Mouse (Mus musculus) heart, adult 2 months (tissue): ENCODE data around the gene Cyp26b1. TPM values are rescaled to one million over a fixed set of nuclear protein-coding genes. Genes with fewer than 3 reads are reported as not detected.
"Not testable (repeated sequence)": the region's sequence is repeated elsewhere in the genome, so short reads cannot be mapped to it uniquely, and the experiment has no call there.

Source experiments
- DNase-seq, 2 experiments: peaks; one replicate each; pipeline ENCODE4 v3.0.0; 2021
- H3K27ac ChIP-seq: fragments of 200-600 bp; 2 replicates; pipeline ENCODE4 v1.8.1; 2022
- H3K27me3 ChIP-seq: fragments of 200-500 bp; 2 replicates; pipeline ENCODE4 v1.6.1; 2012; ENCODE audit warnings: mild to moderate bottlenecking, low read length, inconsistent platforms, mixed read lengths; ENCODE audit not compliant: control insufficient read depth, insufficient read depth
- H3K36me3 ChIP-seq: fragments of 200-500 bp; 2 replicates; pipeline ENCODE4 v1.6.1; 2012; ENCODE audit warnings: low read length, inconsistent platforms; ENCODE audit not compliant: control insufficient read depth, insufficient read depth
- H3K4me1 ChIP-seq: fragments of 200-500 bp; 2 replicates; pipeline ENCODE4 v1.6.1; 2011; ENCODE audit warnings: low read length; ENCODE audit not compliant: control insufficient read depth, insufficient read depth
- H3K4me3 ChIP-seq: fragments of 200-600 bp; 2 replicates; pipeline ENCODE4 v1.8.1; 2022
- H3K79me2 ChIP-seq: fragments of 200-500 bp; replicated peaks from 2 replicates; pipeline ENCODE4 v1.6.1; 2012; ENCODE audit warnings: mild to moderate bottlenecking, inconsistent platforms, low read length, moderate library complexity, mixed read lengths; ENCODE audit not compliant: control insufficient read depth, insufficient read depth
- H3K9ac ChIP-seq: fragments of 200-500 bp; 2 replicates; pipeline ENCODE4 v1.6.1; 2012; ENCODE audit warnings: low read depth, mild to moderate bottlenecking, control low read depth, inconsistent platforms, low read length, mixed read lengths
- CTCF ChIP-seq: fragments of 200-600 bp; IDR thresholded peaks from 2 replicates; pipeline ENCODE4 v1.8.1; 2022; ENCODE audit warnings: antibody characterized with exemption, mild to moderate bottlenecking, moderate library complexity
- EP300 ChIP-seq: fragments of 200-500 bp; IDR thresholded peaks from 2 replicates; pipeline ENCODE4 v1.6.1; 2011; ENCODE audit warnings: low read depth, low read length, control low read depth; ENCODE audit not compliant: insufficient read depth
- POLR2A ChIP-seq: fragments of 200-500 bp; IDR thresholded peaks from 2 replicates; pipeline ENCODE4 v1.6.1; 2011; ENCODE audit warnings: mild to moderate bottlenecking, low read depth, low read length, control low read depth; ENCODE audit not compliant: insufficient read depth
- WGBS: fragments of 180-500 bp; shearing (Covaris S2); methylation state at CpG from one replicate; pipeline ENCODE4 v1.1.7; 2018; 5-methylcytosine and 5-hydroxymethylcytosine counted together
- intact Hi-C: fragments of 180-260 bp; cut with DNase I; formaldehyde crosslinking; loops from one replicate; pipeline ENCODE4 v1.15.1; 2025
- polyA plus RNA-seq: library from polyadenylated mRNA; depleted of rRNA; stranded (reverse); fragments of >200 nt; gene quantifications from 2 replicates; pipeline ENCODE4 v1.2.3, GENCODE M21; 2012
- total RNA-seq, 2 experiments: library from RNA; stranded (reverse); gene quantifications; 2 replicates each; pipeline ENCODE4 v1.2.3; 2021

Gene Cyp26b1
- total and polyA plus RNA-seq, 3 experiments = 1.8 to 41.4 (median 17.1) TPM

DNA sequence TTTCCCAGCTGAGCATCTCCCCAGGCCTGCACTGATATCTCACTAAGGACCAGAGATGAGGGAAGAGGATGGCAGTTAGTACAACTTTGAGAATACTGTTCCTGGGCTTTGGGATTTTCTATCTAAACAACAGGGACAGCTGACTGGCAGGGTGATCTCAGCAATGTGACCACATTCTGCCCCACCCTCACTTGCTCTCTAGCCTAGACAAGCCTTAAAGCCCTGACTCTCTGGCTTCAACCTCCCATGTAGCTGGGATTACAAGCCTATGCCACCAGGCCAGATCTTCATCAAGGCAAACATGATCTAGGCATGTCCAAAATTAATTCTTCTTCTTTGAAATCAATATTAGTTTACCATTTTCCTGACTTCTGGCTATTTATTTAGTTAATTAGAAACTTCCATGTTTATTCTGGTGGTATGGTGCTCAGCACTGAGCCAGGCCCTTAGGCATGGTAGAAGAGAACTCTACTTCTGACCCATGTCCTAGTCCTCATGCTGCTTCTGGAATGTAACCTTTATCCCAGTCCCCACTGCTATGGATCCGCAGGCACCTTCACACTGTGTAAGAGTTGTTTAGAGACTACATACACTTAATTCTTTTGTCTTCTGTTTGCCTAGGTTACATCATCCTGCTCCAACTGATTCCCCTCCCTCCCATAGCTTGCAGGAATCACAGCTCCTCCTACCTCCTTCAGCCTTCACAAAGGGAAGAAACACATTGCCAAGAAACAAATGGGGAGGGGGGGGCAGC is 7.6 kb upstream of the Cyp26b1 start:
- no peaks in the 10 kb centered on the region for H3K79me2 ChIP-seq
- no peak overlapping the region for H3K9ac ChIP-seq
- no peak overlapping the region for H3K27ac ChIP-seq
- no peaks in the 10 kb centered on the region; the same call in 1 of the 2 replicates for H3K36me3 ChIP-seq
- intact Hi-C loops = no loop called here
- H3K4me1 ChIP-seq = no peaks in the 10 kb centered on the region
- TF ChIP-seq CTCF = no peak
- TF ChIP-seq EP300 = no peak
- TF ChIP-seq POLR2A = no peak
- DNase-seq = peak in 1 of 2 experiments; percentile 4
- H3K27me3 ChIP-seq = no peaks in the 10 kb centered on the region
- H3K4me3 ChIP-seq = no peak overlapping the region
- 24% methylated on average over 1 of the region's 1 CpGs for WGBS

- H3K4me1 ChIP-seq, intact Hi-C loops, H3K79me2 ChIP-seq, H3K9ac ChIP-seq, H3K4me3 ChIP-seq, H3K27me3 ChIP-seq, H3K36me3 ChIP-seq, H3K27ac ChIP-seq: not testable (repeated sequence)
- DNase-seq = peak in 1 of 2 experiments; percentile 13
- 88% methylated on average over 3 of the region's 3 CpGs for WGBS
These were observed 5.6 kb upstream of the Cyp26b1 start for GRCm38 (mm10) chr6:84599296-84599695.

- TF ChIP-seq EP300 (no peak), POLR2A (no peak), CTCF (no peak)
- peak in 1 of 2 experiments; percentile 13 for DNase-seq
- H3K36me3 ChIP-seq = no peaks in the 10 kb centered on the region; the same call in 1 of the 2 replicates
- WGBS = 86% methylated on average over 3 of the region's 3 CpGs
- intact Hi-C loops = no loop called here
- no peaks in the 10 kb centered on the region for H3K4me1 ChIP-seq
- H3K4me3 ChIP-seq = no peak overlapping the region
- no peak overlapping the region for H3K27ac ChIP-seq
- H3K9ac ChIP-seq = no peak overlapping the region
- H3K79me2 ChIP-seq = no peaks in the 10 kb centered on the region
- H3K27me3 ChIP-seq = no peaks in the 10 kb centered on the region
These were observed 5.0 kb upstream of the Cyp26b1 start for GRCm38 (mm10) chr6:84598725-84599124.

DNA sequence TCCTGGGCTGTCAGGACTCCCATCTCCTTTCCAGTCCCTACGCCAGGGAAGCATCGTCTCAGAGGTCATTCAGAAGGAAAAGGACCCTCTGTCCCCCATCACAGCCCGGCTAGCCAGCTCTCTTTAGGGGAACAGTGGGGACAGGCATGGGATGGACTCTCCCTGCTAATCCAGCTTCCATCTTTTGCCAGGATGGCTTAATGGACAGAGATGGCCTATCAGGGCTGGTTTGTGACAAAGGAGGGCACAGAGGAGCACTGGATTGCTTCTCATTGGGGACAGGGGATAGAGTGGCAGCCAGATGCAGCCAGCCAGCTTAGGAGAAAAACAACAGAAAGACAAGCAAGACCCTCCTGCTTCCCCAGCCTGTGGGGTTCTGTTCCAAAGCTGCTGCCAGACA is 918 bp upstream of the Cyp26b1 start:
- Histone ChIP-seq H3K79me2 (no peaks in the 10 kb centered on the region), H3K27me3 (no peaks in the 10 kb centered on the region), H3K4me1 (peaks cover 8% of the 10 kb centered on the region), H3K27ac (no peak overlapping the region), H3K4me3 (no peak overlapping the region), H3K36me3 (no peaks in the 10 kb centered on the region), H3K9ac (no peak overlapping the region)
- WGBS = 76% methylated on average over 3 of the region's 3 CpGs
- TF ChIP-seq POLR2A = no peak
- no peak for TF ChIP-seq CTCF
- TF ChIP-seq EP300 = no peak
- intact Hi-C loops = loop anchor here (5.0 kb wide), 2 partner anchors 272 to 318 kb away; no protein-coding TSS in a partner anchor
- DNase-seq = peak in 1 of 2 experiments; percentile 4

- WGBS = 41% methylated on average over 6 of the region's 6 CpGs
- H3K4me3 ChIP-seq = no peak overlapping the region
- H3K4me1 ChIP-seq = peaks cover 10% of the 10 kb centered on the region
- no peak overlapping the region; the same call in 1 of the 2 replicates for H3K27ac ChIP-seq
- H3K79me2 ChIP-seq = no peaks in the 10 kb centered on the region
- no peaks in the 10 kb centered on the region for H3K36me3 ChIP-seq
- no peak overlapping the region for H3K9ac ChIP-seq
- intact Hi-C loops = loop anchor here (1.0 to 5.0 kb wide), 5 partner anchors 40 to 321 kb away; no protein-coding TSS in a partner anchor
- TF ChIP-seq CTCF (no peak), POLR2A (no peak), EP300 (no peak)
- H3K27me3 ChIP-seq = peaks cover 5% of the 10 kb centered on the region; the same call in 1 of the 2 replicates
- peak in 1 of 2 experiments; percentile 24 for DNase-seq
These were observed 2.6 kb downstream of the Cyp26b1 start for GRCm38 (mm10) chr6:84590961-84591745.
